Mouse (Mus musculus) left cerebral cortex, adult 2 months (tissue): ENCODE measurements around the gene Kcnj13. TPM values are rescaled to one million over a fixed set of nuclear protein-coding genes. Genes with fewer than 3 reads are reported as not detected.

ENCODE experiments used
- DNase-seq, 2 experiments: peaks; one replicate each; pipeline ENCODE4 v3.0.0; 2021 to 2022; ENCODE audit warnings: low spot score in 2 of 2, mixed read lengths in 1 of 2; ENCODE audit errors: extremely low spot score in 1 of 2
- H3K27ac ChIP-seq: fragments of 200-600 bp; 2 replicates; pipeline ENCODE4 v1.8.1; 2022
- H3K4me3 ChIP-seq: fragments of 200-600 bp; 2 replicates; pipeline ENCODE4 v1.8.1; 2022
- CTCF ChIP-seq: fragments of 200-600 bp; IDR thresholded peaks from 2 replicates; pipeline ENCODE4 v1.8.1; 2022; ENCODE audit warnings: antibody characterized with exemption, mild to moderate bottlenecking, moderate library complexity
- intact Hi-C: fragments of 180-260 bp; cut with DNase I; formaldehyde crosslinking; loops from one replicate; pipeline ENCODE4 v1.15.1; 2025
- total RNA-seq, 2 experiments: library from RNA; stranded (reverse); gene quantifications; 2 replicates each; pipeline ENCODE4 v1.2.3; 2021

Gene Kcnj13
- total RNA-seq, 2 experiments from 2014 or later = 2.3 to 5.3 TPM

- no peak for DNase-seq
- TF ChIP-seq CTCF = no peak
- no peak overlapping the region for H3K4me3 ChIP-seq
- intact Hi-C loops = no loop called here
- H3K27ac ChIP-seq = no peak overlapping the region
Measured at GRCm38 (mm10) chr1:87378024-87378560, 16.4 kb downstream of the Kcnj13 start.

- TF ChIP-seq CTCF = no peak
- no peak for DNase-seq
- Histone ChIP-seq H3K4me3 (no peak overlapping the region), H3K27ac (no peak overlapping the region)
- intact Hi-C loops = no loop called here
Measured at GRCm38 (mm10) chr1:87360276-87360675, 34.3 kb downstream of the Kcnj13 start.

DNA sequence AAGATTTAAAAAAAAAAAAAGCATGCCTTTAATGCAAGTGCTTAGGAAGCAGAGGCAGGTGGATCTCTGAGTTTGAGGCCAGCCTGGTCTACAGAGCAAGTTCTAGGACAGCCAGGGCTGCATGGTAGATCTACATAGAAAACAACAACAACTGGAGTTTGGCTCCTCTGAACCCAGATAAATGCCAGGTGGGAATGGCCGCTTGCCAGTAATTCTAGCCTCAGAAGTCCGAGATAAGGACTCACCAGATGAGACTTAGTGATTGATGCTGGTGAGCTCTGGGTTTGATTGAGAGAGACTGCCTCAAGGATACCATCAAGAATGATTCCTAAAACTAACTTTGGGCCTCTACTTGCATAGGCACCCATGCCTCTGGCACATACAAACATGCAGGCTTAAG, 44.0 kb downstream of the Kcnj13 start:
- TF ChIP-seq CTCF = no peak
- Histone ChIP-seq H3K27ac (no peak overlapping the region), H3K4me3 (no peak overlapping the region)
- intact Hi-C loops = no loop called here
- no peak for DNase-seq

Other genes starting within 250 kb of the Kcnj13 start
- 10 to 100 TPM in 1 of 2 experiments, 1 to 10 TPM in 1; 7.1 to 13.4 TPM for gene Ecel1, start 238.2 kb downstream of the Kcnj13 start, total RNA-seq
- gene Prss56, start 211.4 kb downstream of the Kcnj13 start, total RNA-seq = under 1 TPM; 0.47 to 0.57 TPM
- gene Chrnd, start 204.1 kb downstream of the Kcnj13 start, total RNA-seq = not detected
- gene Chrng, start 190.1 kb downstream of the Kcnj13 start, total RNA-seq = not detected
- 10 to 100 TPM; 59.8 to 60.1 TPM for gene Eif4e2, start 180.8 kb downstream of the Kcnj13 start, total RNA-seq
- 10 to 100 TPM in 1 of 2 experiments, 1 to 10 TPM in 1; 10.0 to 11.0 TPM for gene Efhd1, start 130.4 kb downstream of the Kcnj13 start, total RNA-seq
- gene Gigyf2, start 67.7 kb downstream of the Kcnj13 start, total RNA-seq = 100 to 1,000 TPM; 135 to 140 TPM
- under 1 TPM in 1 of 2 experiments, not detected in 1; 0.84 TPM for gene Snorc, start 75.5 kb upstream of the Kcnj13 start, total RNA-seq
- gene Neu2, start 115.2 kb upstream of the Kcnj13 start, total RNA-seq = 1 to 10 TPM; 7.5 to 8.0 TPM
- 100 to 1,000 TPM; 347 to 364 TPM for gene Ngef, start 179.1 kb upstream of the Kcnj13 start, total RNA-seq
- gene Inpp5d, start 225.6 kb upstream of the Kcnj13 start, total RNA-seq = 10 to 100 TPM; 16.7 to 20.1 TPM